Mouse (Mus musculus): Measurements from ENCODE around the gene Ebpl. TPM values are rescaled to one million over a fixed set of nuclear protein-coding genes. Genes with fewer than 3 reads are reported as not detected.

Ebpl gene
- 1 to 10 TPM in 3 of 4 experiments, under 1 TPM in 1; 0.99 to 1.5 (median 1.2) TPM for total RNA-seq (2022)

GRCm38 (mm10) chr14:61360131-61360980, at the start of gene Ebpl:
Gene Ebpl, minus strand, starts transcription at chr14:61360439.
- DNase-seq (ENCODE audit: low spot score in 2 of 2), result peak; percentile 92 to 93

GRCm38 (mm10) chr14:61410020-61410419, 49.8 kb upstream of the Ebpl start:
- DNase-seq (ENCODE audit: low spot score in 2 of 2), result no peak

- no peak for DNase-seq (ENCODE audit: low spot score in 2 of 2)
Observed at GRCm38 (mm10) chr14:61407055-61407454, 46.8 kb upstream of the Ebpl start.

- DNase-seq (ENCODE audit: low spot score in 2 of 2), result no peak
Observed at GRCm38 (mm10) chr14:61405761-61406160, 45.5 kb upstream of the Ebpl start.

- DNase-seq (ENCODE audit: low spot score in 2 of 2), result no peak
Observed at GRCm38 (mm10) chr14:61404941-61405340, 44.7 kb upstream of the Ebpl start.

- DNase-seq (ENCODE audit: low spot score in 2 of 2), result no peak
Observed at GRCm38 (mm10) chr14:61394745-61395144, 34.5 kb upstream of the Ebpl start.

GRCm38 (mm10) chr14:61390586-61390985, 30.3 kb upstream of the Ebpl start:
- DNase-seq (ENCODE audit: low spot score in 2 of 2), result peak; percentile 32 to 40

- no peak for DNase-seq (ENCODE audit: low spot score in 2 of 2)
Observed at GRCm38 (mm10) chr14:61367290-61367689, 7.1 kb upstream of the Ebpl start.

GRCm38 (mm10) chr14:61364656-61365055, 4.4 kb upstream of the Ebpl start:
- no peak for DNase-seq (ENCODE audit: low spot score in 2 of 2)

- no peak for DNase-seq (ENCODE audit: low spot score in 2 of 2)
Observed at GRCm38 (mm10) chr14:61363734-61364133, 3.5 kb upstream of the Ebpl start.

GRCm38 (mm10) chr14:61362268-61362667, 2.0 kb upstream of the Ebpl start:
- DNase-seq (ENCODE audit: low spot score in 2 of 2), result no peak

- DNase-seq (ENCODE audit: low spot score in 2 of 2), result no peak
Observed at GRCm38 (mm10) chr14:61360981-61361511, 807 bp upstream of the Ebpl start.

- DNase-seq (ENCODE audit: low spot score in 2 of 2), result no peak
Observed at GRCm38 (mm10) chr14:61354251-61355235, 5.7 kb downstream of the Ebpl start.

- DNase-seq (ENCODE audit: low spot score in 2 of 2), result no peak
Observed at GRCm38 (mm10) chr14:61350808-61351207, 9.4 kb downstream of the Ebpl start.

GRCm38 (mm10) chr14:61349876-61350275, 10.4 kb downstream of the Ebpl start:
- no peak for DNase-seq (ENCODE audit: low spot score in 2 of 2)

GRCm38 (mm10) chr14:61346827-61347698, 13.2 kb downstream of the Ebpl start:
- no peak for DNase-seq (ENCODE audit: low spot score in 2 of 2)

- DNase-seq (ENCODE audit: low spot score in 2 of 2), result no peak
Observed at GRCm38 (mm10) chr14:61344590-61344989, 15.6 kb downstream of the Ebpl start.

- DNase-seq (ENCODE audit: low spot score in 2 of 2), result peak in 1 of 2 experiments; percentile 27
Observed at GRCm38 (mm10) chr14:61339381-61339780, 20.9 kb downstream of the Ebpl start.

- DNase-seq (ENCODE audit: low spot score in 2 of 2), result peak; percentile 73 to 80
Observed at GRCm38 (mm10) chr14:61330996-61331561, 29.2 kb downstream of the Ebpl start.

- no peak for DNase-seq (ENCODE audit: low spot score in 2 of 2)
Observed at GRCm38 (mm10) chr14:61330591-61330990, 29.6 kb downstream of the Ebpl start.

All from gastrocnemius, adult 8-10 months (tissue).